22 mouse cellular contexts compared by ENCODE assay signal in the genomic region with DNA sequence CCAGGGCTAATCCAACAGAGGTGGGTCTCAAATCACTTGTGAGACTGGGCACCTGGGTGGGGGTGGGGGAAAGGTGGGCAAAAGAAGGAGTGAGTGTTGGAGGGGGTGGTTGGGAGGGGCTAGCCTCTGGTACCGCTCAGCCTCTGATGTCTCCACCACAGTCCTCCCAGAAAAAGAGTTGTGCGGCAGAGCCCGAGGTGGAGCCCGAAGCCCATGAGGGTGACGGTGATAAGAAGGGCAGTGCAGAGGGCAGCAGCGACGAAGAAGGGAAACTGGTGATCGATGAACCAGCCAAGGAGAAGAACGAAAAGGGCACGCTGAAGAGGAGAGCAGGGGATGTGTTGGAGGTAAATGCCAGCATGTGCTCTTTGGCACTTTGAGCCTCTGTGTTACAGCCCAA. TPM values are rescaled to one million over a fixed set of nuclear protein-coding genes. Genes with fewer than 3 reads are reported as not detected.
DNase-seq lines count a peak whose midpoint lies in the region; ATAC-seq and TF ChIP-seq lines count a peak whose summit lies in the region.
"Had no signal": no experiment of that assay in that cellular context is flagged by ENCODE, and none has a peak within 500 bp of the region (broad histone marks: within the 10 kb centered on the region; RNA-seq: fewer than 3 reads in every experiment).

No protein-coding gene starts in this region.

- no peak overlapping the region for H3K4me2 ChIP-seq in heart, embryonic 12.5 days
- no peak overlapping the region for H3K4me2 ChIP-seq in midbrain, embryonic 11.5 days
- no peak overlapping the region for H3K4me2 ChIP-seq in midbrain, embryonic 15.5 days
- H3K4me2 ChIP-seq: embryonic facial prominence, embryonic 13.5 days; heart, embryonic 13.5 days; hindbrain, embryonic 15.5 days had no signal

- no peak overlapping the region for H3K9ac ChIP-seq in heart, embryonic 12.5 days
- no peak overlapping the region for H3K9ac ChIP-seq in midbrain, embryonic 11.5 days (ENCODE audit: low read length)
- no peak overlapping the region for H3K9ac ChIP-seq in midbrain, embryonic 15.5 days
- H3K9ac ChIP-seq: embryonic facial prominence, embryonic 13.5 days; heart, embryonic 13.5 days; hindbrain, embryonic 15.5 days had no signal

- DNase-seq in cerebellum, adult 11-12 months: peak; percentile 26
- no peak for DNase-seq in cerebellum, adult 2 months
- no peak for DNase-seq in heart, embryonic 10.5 days (ENCODE audit: low spot score)
- DNase-seq in midbrain, embryonic 11.5 days (ENCODE audit: low spot score, missing footprints): peak; percentile 62
- no peak for DNase-seq in left cerebral cortex, adult 11 months (ENCODE audit: low spot score)
- DNase-seq: adrenal gland, adult 2 months; adrenal gland, postnatal 25 days; B cell, adult 2 months; cerebellum, postnatal 36 days; gastrocnemius, postnatal 36 days; heart, adult 18-20 months; heart, postnatal 36 days had no signal

- H3K36me3 ChIP-seq in heart, embryonic 10.5 days: peaks cover 57% of the 10 kb centered on the region
- H3K36me3 ChIP-seq in heart, embryonic 12.5 days: peaks cover 49% of the 10 kb centered on the region
- H3K36me3 ChIP-seq in midbrain, embryonic 11.5 days (ENCODE audit: control insufficient read depth, insufficient read depth, low read length): peaks cover 11% of the 10 kb centered on the region
- H3K36me3 ChIP-seq in midbrain, embryonic 15.5 days (replicated peaks): peaks cover 18% of the 10 kb centered on the region

- H3K4me1 ChIP-seq in cerebellum, adult 2 months (ENCODE audit: control insufficient read depth, insufficient read depth, low read length): peaks cover 21% of the 10 kb centered on the region
- peaks cover 25% of the 10 kb centered on the region for H3K4me1 ChIP-seq in heart, embryonic 10.5 days
- H3K4me1 ChIP-seq in heart, embryonic 12.5 days (replicated peaks): peaks cover 31% of the 10 kb centered on the region
- peaks cover 17% of the 10 kb centered on the region for H3K4me1 ChIP-seq in midbrain, embryonic 11.5 days (ENCODE audit: control insufficient read depth, insufficient read depth, low read length)
- H3K4me1 ChIP-seq in midbrain, embryonic 15.5 days: peaks cover 25% of the 10 kb centered on the region

- H3K4me3 ChIP-seq in cerebellum, adult 2 months (replicated peaks; ENCODE audit: insufficient read depth, low read depth, low read length): no peak overlapping the region
- H3K4me3 ChIP-seq in heart, embryonic 10.5 days: no peak overlapping the region
- no peak overlapping the region for H3K4me3 ChIP-seq in heart, embryonic 12.5 days
- H3K4me3 ChIP-seq in midbrain, embryonic 11.5 days (ENCODE audit: low read depth, low read length): no peak overlapping the region
- H3K4me3 ChIP-seq in midbrain, embryonic 15.5 days: no peak overlapping the region
- H3K4me3 ChIP-seq: embryonic facial prominence, embryonic 13.5 days; forebrain, embryonic 10.5 days; heart, embryonic 13.5 days; hindbrain, embryonic 15.5 days had no signal

- ATAC-seq in heart, embryonic 12.5 days (ENCODE audit: insufficient number of reproducible peaks, low FRiP score): no peak
- ATAC-seq in midbrain, embryonic 11.5 days (ENCODE audit: low FRiP score): no peak
- no peak for ATAC-seq in midbrain, embryonic 15.5 days (replicated peaks)
- no peak for ATAC-seq in inflammation-experienced regulatory T-cells, adult 6 months
- ATAC-seq: CD4-positive, CD25-positive, alpha-beta regulatory T cell, adult 4 months; forebrain, embryonic 14.5 days; Patski had no signal

- H3K27me3 ChIP-seq in cerebellum, adult 2 months (ENCODE audit: control insufficient read depth, insufficient read depth, low read length): no peaks in the 10 kb centered on the region
- H3K27me3 ChIP-seq in heart, embryonic 10.5 days (ENCODE audit: insufficient read depth, poor library complexity, severe bottlenecking): no peaks in the 10 kb centered on the region
- H3K27me3 ChIP-seq in heart, embryonic 12.5 days (replicated peaks): no peaks in the 10 kb centered on the region
- no peaks in the 10 kb centered on the region for H3K27me3 ChIP-seq in midbrain, embryonic 11.5 days (ENCODE audit: control insufficient read depth, insufficient read depth, low read length)
- H3K27me3 ChIP-seq in midbrain, embryonic 15.5 days (replicated peaks): no peaks in the 10 kb centered on the region
- H3K27me3 ChIP-seq: embryonic facial prominence, embryonic 13.5 days; heart, embryonic 13.5 days; hindbrain, embryonic 15.5 days; Patski had no signal

- no peak overlapping the region for H3K27ac ChIP-seq in cerebellum, adult 2 months (ENCODE audit: insufficient read depth, low read length)
- H3K27ac ChIP-seq in heart, embryonic 10.5 days: 0 out of 2 replicates have a peak overlapping the region, but pooled peaks have one; percentile 17
- no peak overlapping the region for H3K27ac ChIP-seq in heart, embryonic 12.5 days (ENCODE audit: poor library complexity, severe bottlenecking)
- no peak overlapping the region for H3K27ac ChIP-seq in midbrain, embryonic 11.5 days (ENCODE audit: low read depth, low read length)
- H3K27ac ChIP-seq in midbrain, embryonic 15.5 days: no peak overlapping the region
- H3K27ac ChIP-seq: embryonic facial prominence, embryonic 13.5 days; forebrain, embryonic 10.5 days; heart, embryonic 13.5 days; hindbrain, embryonic 15.5 days had no signal

- no peak for TF ChIP-seq POLR2A in cerebellum, adult 2 months (IDR thresholded peaks at IDR 0.05; ENCODE audit: borderline replicate concordance, insufficient read depth, low read length)

- no peaks in the 10 kb centered on the region for H3K9me3 ChIP-seq in heart, embryonic 10.5 days
- H3K9me3 ChIP-seq in heart, embryonic 12.5 days (replicated peaks): no peaks in the 10 kb centered on the region
- no peaks in the 10 kb centered on the region for H3K9me3 ChIP-seq in midbrain, embryonic 11.5 days (ENCODE audit: control insufficient read depth, low read length)
- H3K9me3 ChIP-seq in midbrain, embryonic 15.5 days: no peaks in the 10 kb centered on the region
- H3K9me3 ChIP-seq: embryonic facial prominence, embryonic 13.5 days; forebrain, embryonic 10.5 days; heart, embryonic 13.5 days; hindbrain, embryonic 15.5 days had no signal

- TF ChIP-seq CTCF in cerebellum, adult 2 months (IDR thresholded peaks at IDR 0.05; ENCODE audit: borderline replicate concordance, insufficient read depth, low read depth, low read length): no peak

- WGBS in cerebellum, adult 2 months: 91% methylated on average over 10 of the region's 10 CpGs
- 91% methylated on average over 10 of the region's 10 CpGs for WGBS in heart, embryonic 10.5 days
- 90% methylated on average over 10 of the region's 10 CpGs for WGBS in heart, embryonic 12.5 days
- WGBS in midbrain, embryonic 11.5 days: 94% methylated on average over 10 of the region's 10 CpGs
- 96% methylated on average over 10 of the region's 10 CpGs for WGBS in midbrain, embryonic 15.5 days

RNA-seq across cellular contexts. Expression of gene Mrpl24, which starts 5.4 kb away (rescaled TPM):
- 83.9 and 84.9 TPM in 2 replicates for polyA plus RNA-seq in cerebellum, adult 2 months (2012; rRNA removed)
- 64.2 and 71.3 TPM in 2 replicates for polyA plus RNA-seq in heart, embryonic 10.5 days (2016; fragmentation: Nextera tagmentation; extraction: Ambion mirVana)
- polyA plus RNA-seq in heart, embryonic 12.5 days (2016; fragmentation: Nextera tagmentation; extraction: Ambion mirVana): 62.9 and 65.2 TPM in 2 replicates
- 73.9 and 84.5 TPM in 2 replicates for polyA plus RNA-seq in midbrain, embryonic 11.5 days (2014; fragmentation: Nextera tagmentation; extraction: Ambion mirVana)
- 51.5 and 55.4 TPM in 2 replicates for polyA plus RNA-seq in midbrain, embryonic 15.5 days (2015; fragmentation: Nextera tagmentation; extraction: Ambion mirVana)
- 100 to 1,000 TPM; 138 to 191 (median 188) TPM for polyA plus RNA-seq in inflammation-experienced regulatory T-cells, adult 6 months (2017; shearing (Covaris generic))

RNA-seq across cellular contexts. Expression of gene Hdgf, which starts 7.8 kb away (rescaled TPM):
- polyA plus RNA-seq in cerebellum, adult 2 months (2012; rRNA removed): 180 and 194 TPM in 2 replicates
- 182 and 248 TPM in 2 replicates for polyA plus RNA-seq in heart, embryonic 10.5 days (2016; fragmentation: Nextera tagmentation; extraction: Ambion mirVana)
- polyA plus RNA-seq in heart, embryonic 12.5 days (2016; fragmentation: Nextera tagmentation; extraction: Ambion mirVana): 175 and 177 TPM in 2 replicates
- polyA plus RNA-seq in midbrain, embryonic 11.5 days (2014; fragmentation: Nextera tagmentation; extraction: Ambion mirVana): 245 and 268 TPM in 2 replicates
- 173 and 190 TPM in 2 replicates for polyA plus RNA-seq in midbrain, embryonic 15.5 days (2015; fragmentation: Nextera tagmentation; extraction: Ambion mirVana)
- 10 to 100 TPM; 39.0 to 54.0 (median 41.4) TPM for polyA plus RNA-seq in inflammation-experienced regulatory T-cells, adult 6 months (2017; shearing (Covaris generic))

RNA-seq across cellular contexts. Expression of gene Isg20l2, which starts 16.2 kb away (rescaled TPM):
- polyA plus RNA-seq in cerebellum, adult 2 months (2012; rRNA removed): 15.2 and 15.9 TPM in 2 replicates
- 39.6 and 55.1 TPM in 2 replicates for polyA plus RNA-seq in heart, embryonic 10.5 days (2016; fragmentation: Nextera tagmentation; extraction: Ambion mirVana)
- polyA plus RNA-seq in heart, embryonic 12.5 days (2016; fragmentation: Nextera tagmentation; extraction: Ambion mirVana): 36.4 and 38.3 TPM in 2 replicates
- polyA plus RNA-seq in midbrain, embryonic 11.5 days (2014; fragmentation: Nextera tagmentation; extraction: Ambion mirVana): 53.9 and 54.8 TPM in 2 replicates
- 30.5 and 34.9 TPM in 2 replicates for polyA plus RNA-seq in midbrain, embryonic 15.5 days (2015; fragmentation: Nextera tagmentation; extraction: Ambion mirVana)
- polyA plus RNA-seq in inflammation-experienced regulatory T-cells, adult 6 months (2017; shearing (Covaris generic)): 10 to 100 TPM; 14.2 to 17.9 (median 16.4) TPM

RNA-seq across cellular contexts. Expression of gene Rrnad1, which starts 16.6 kb away (rescaled TPM):
- polyA plus RNA-seq in cerebellum, adult 2 months (2012; rRNA removed): 46.8 and 49.5 TPM in 2 replicates
- 16.8 and 21.0 TPM in 2 replicates for polyA plus RNA-seq in heart, embryonic 10.5 days (2016; fragmentation: Nextera tagmentation; extraction: Ambion mirVana)
- 13.6 and 14.1 TPM in 2 replicates for polyA plus RNA-seq in heart, embryonic 12.5 days (2016; fragmentation: Nextera tagmentation; extraction: Ambion mirVana)
- polyA plus RNA-seq in midbrain, embryonic 11.5 days (2014; fragmentation: Nextera tagmentation; extraction: Ambion mirVana): 14.6 and 17.0 TPM in 2 replicates
- polyA plus RNA-seq in midbrain, embryonic 15.5 days (2015; fragmentation: Nextera tagmentation; extraction: Ambion mirVana): 23.0 and 23.2 TPM in 2 replicates
- polyA plus RNA-seq in inflammation-experienced regulatory T-cells, adult 6 months (2017; shearing (Covaris generic)): 10 to 100 TPM; 19.5 to 30.1 (median 28.6) TPM

RNA-seq across cellular contexts. Expression of gene Prcc, which starts 28.5 kb away (rescaled TPM):
- 47.6 and 48.8 TPM in 2 replicates for polyA plus RNA-seq in cerebellum, adult 2 months (2012; rRNA removed)
- 11.8 and 13.6 TPM in 2 replicates for polyA plus RNA-seq in heart, embryonic 10.5 days (2016; fragmentation: Nextera tagmentation; extraction: Ambion mirVana)
- 11.2 and 11.5 TPM in 2 replicates for polyA plus RNA-seq in heart, embryonic 12.5 days (2016; fragmentation: Nextera tagmentation; extraction: Ambion mirVana)
- 18.4 and 20.4 TPM in 2 replicates for polyA plus RNA-seq in midbrain, embryonic 11.5 days (2014; fragmentation: Nextera tagmentation; extraction: Ambion mirVana)
- polyA plus RNA-seq in midbrain, embryonic 15.5 days (2015; fragmentation: Nextera tagmentation; extraction: Ambion mirVana): 15.8 and 17.2 TPM in 2 replicates
- polyA plus RNA-seq in inflammation-experienced regulatory T-cells, adult 6 months (2017; shearing (Covaris generic)): 1 to 10 TPM; 3.8 to 5.3 (median 4.2) TPM

Comparison
In these comparisons a context has a peak if more than half of its experiments do, and no peak if none do; other contexts are left out.
1. DNase-seq: peak in cerebellum, adult 11-12 months (single experiment) and midbrain, embryonic 11.5 days (single experiment); none in cerebellum, adult 2 months (0 of 2), heart, embryonic 10.5 days (single experiment) and left cerebral cortex, adult 11 months (single experiment).